In genomic region chr13:85556101-85556853, GRCm38 (mm10) we compare ENCODE assay signal across 8 mouse cellular contexts.
DNase-seq lines count a peak whose midpoint lies in the region; ATAC-seq and TF ChIP-seq lines count a peak whose summit lies in the region.

No protein-coding gene starts in this region.

- no peak overlapping the region for H3K27ac ChIP-seq in forebrain, embryonic 13.5 days
- no peak overlapping the region for H3K27ac ChIP-seq in intestine, postnatal 0 days (ENCODE audit: low read depth, low read length)
- no peak overlapping the region for H3K27ac ChIP-seq in liver, embryonic 11.5 days (ENCODE audit: low read depth, low read length)
- no peak overlapping the region for H3K27ac ChIP-seq in neural tube, embryonic 14.5 days (ENCODE audit: low read depth, low read length)

- WGBS in forebrain, embryonic 13.5 days: 11% methylated on average over 5 of the region's 5 CpGs
- WGBS in intestine, postnatal 0 days: 6% methylated on average over 5 of the region's 5 CpGs
- 9% methylated on average over 5 of the region's 5 CpGs for WGBS in liver, embryonic 11.5 days
- WGBS in neural tube, embryonic 14.5 days: 8% methylated on average over 5 of the region's 5 CpGs

- ATAC-seq in forebrain, embryonic 13.5 days: peak; percentile 66
- no peak for ATAC-seq in intestine, postnatal 0 days
- ATAC-seq in liver, embryonic 11.5 days (replicated peaks; ENCODE audit: low FRiP score): peak; percentile 61
- ATAC-seq in neural tube, embryonic 14.5 days (ENCODE audit: low read depth): peak; percentile 71; the same call in 1 of the 2 replicates

- TF ChIP-seq CTCF in intestine, postnatal 0 days (IDR thresholded peaks at IDR 0.05; ENCODE audit: low read depth): peak; percentile 70

- no peaks in the 10 kb centered on the region for H3K9me3 ChIP-seq in forebrain, embryonic 13.5 days (replicated peaks)
- H3K9me3 ChIP-seq in intestine, postnatal 0 days (ENCODE audit: control insufficient read depth): no peaks in the 10 kb centered on the region
- no peaks in the 10 kb centered on the region for H3K9me3 ChIP-seq in liver, embryonic 11.5 days (ENCODE audit: control insufficient read depth, low read length)
- H3K9me3 ChIP-seq in neural tube, embryonic 14.5 days (ENCODE audit: control insufficient read depth, low read length): no peaks in the 10 kb centered on the region

- DNase-seq in right cerebral cortex, adult 18-20 months: peak; percentile 38
- DNase-seq in right cerebral cortex, postnatal 36 days (ENCODE audit: low spot score in 2 of 2): no peak
- peak; percentile 56 for DNase-seq in adrenal gland, postnatal 25 days
- DNase-seq in liver, embryonic 11.5 days (ENCODE audit: low spot score): no peak
- no peak for DNase-seq in yolk sac, embryonic 10.5 days (ENCODE audit: low spot score)

- H3K9ac ChIP-seq in forebrain, embryonic 13.5 days: no peak overlapping the region
- no peak overlapping the region for H3K9ac ChIP-seq in intestine, postnatal 0 days (ENCODE audit: low read depth, low read length)
- H3K9ac ChIP-seq in liver, embryonic 11.5 days (ENCODE audit: low read depth, low read length): no peak overlapping the region
- H3K9ac ChIP-seq in neural tube, embryonic 14.5 days (replicated peaks; ENCODE audit: low read depth, low read length): no peak overlapping the region

- no peaks in the 10 kb centered on the region for H3K36me3 ChIP-seq in forebrain, embryonic 13.5 days (ENCODE audit: poor library complexity, severe bottlenecking)
- no peaks in the 10 kb centered on the region for H3K36me3 ChIP-seq in intestine, postnatal 0 days (ENCODE audit: control insufficient read depth, insufficient read depth)
- no peaks in the 10 kb centered on the region for H3K36me3 ChIP-seq in liver, embryonic 11.5 days (ENCODE audit: control insufficient read depth, insufficient read depth, low read length)
- no peaks in the 10 kb centered on the region for H3K36me3 ChIP-seq in neural tube, embryonic 14.5 days (ENCODE audit: control insufficient read depth, insufficient read depth, low read length)

- no peak overlapping the region for H3K4me2 ChIP-seq in forebrain, embryonic 13.5 days
- no peak overlapping the region for H3K4me2 ChIP-seq in intestine, postnatal 0 days (replicated peaks; ENCODE audit: low read depth)
- H3K4me2 ChIP-seq in liver, embryonic 11.5 days: no peak overlapping the region
- no peak overlapping the region for H3K4me2 ChIP-seq in neural tube, embryonic 14.5 days (ENCODE audit: low read depth, low read length)

- no peak overlapping the region for H3K4me3 ChIP-seq in forebrain, embryonic 13.5 days
- H3K4me3 ChIP-seq in intestine, postnatal 0 days (ENCODE audit: low read depth, low read length): no peak overlapping the region
- no peak overlapping the region for H3K4me3 ChIP-seq in liver, embryonic 11.5 days (ENCODE audit: low read depth, low read length)
- H3K4me3 ChIP-seq in neural tube, embryonic 14.5 days (ENCODE audit: low read depth, low read length): no peak overlapping the region

- no peaks in the 10 kb centered on the region for H3K4me1 ChIP-seq in forebrain, embryonic 13.5 days
- no peaks in the 10 kb centered on the region for H3K4me1 ChIP-seq in intestine, postnatal 0 days (replicated peaks; ENCODE audit: control insufficient read depth, insufficient read depth, low read length)
- H3K4me1 ChIP-seq in liver, embryonic 11.5 days (replicated peaks; ENCODE audit: control insufficient read depth, insufficient read depth, low read length): no peaks in the 10 kb centered on the region
- no peaks in the 10 kb centered on the region for H3K4me1 ChIP-seq in neural tube, embryonic 14.5 days (ENCODE audit: control insufficient read depth, insufficient read depth, low read length)

- no peaks in the 10 kb centered on the region for H3K27me3 ChIP-seq in forebrain, embryonic 13.5 days
- no peaks in the 10 kb centered on the region for H3K27me3 ChIP-seq in intestine, postnatal 0 days (replicated peaks; ENCODE audit: control insufficient read depth, insufficient read depth, low read length)
- no peaks in the 10 kb centered on the region for H3K27me3 ChIP-seq in liver, embryonic 11.5 days (replicated peaks; ENCODE audit: control insufficient read depth, insufficient read depth, low read length)
- no peaks in the 10 kb centered on the region for H3K27me3 ChIP-seq in neural tube, embryonic 14.5 days (ENCODE audit: control insufficient read depth, insufficient read depth, low read length)

Comparison
In these comparisons a context has a peak if more than half of its experiments do, and no peak if none do; other contexts are left out.
1. DNase-seq: peak in right cerebral cortex, adult 18-20 months (single experiment) and adrenal gland, postnatal 25 days (single experiment); none in right cerebral cortex, postnatal 36 days (0 of 2), liver, embryonic 11.5 days (single experiment) and yolk sac, embryonic 10.5 days (single experiment).